Mouse (Mus musculus) neural tube, embryonic 12.5 days (tissue): Measurements from ENCODE around the gene Iqgap2. TPM values are rescaled to one million over a fixed set of nuclear protein-coding genes. Genes with fewer than 3 reads are reported as not detected.

ENCODE experiments used
- ATAC-seq: fragments of 200-750 bp; cut with Nextera tagmentation; 2 replicates; pipeline ENCODE4 v1.8.0; 2017; ENCODE audit warnings: low read depth, mild to moderate bottlenecking, moderate TSS enrichment, moderate library complexity; ENCODE audit not compliant: low FRiP score
- H3K27ac ChIP-seq: fragments of 300-500 bp; sonication (generic); 2 replicates; pipeline ENCODE4 v1.5.1; 2016
- H3K27me3 ChIP-seq: fragments of 300-500 bp; sonication (generic); replicated peaks from 2 replicates; pipeline ENCODE4 v1.6.1; 2016; ENCODE audit warnings: mild to moderate bottlenecking
- H3K36me3 ChIP-seq: fragments of 300-500 bp; sonication (generic); 2 replicates; pipeline ENCODE4 v1.6.1; 2016; ENCODE audit warnings: mild to moderate bottlenecking
- H3K4me1 ChIP-seq: fragments of 300-500 bp; sonication (generic); 2 replicates; pipeline ENCODE4 v1.6.1; 2016
- H3K4me2 ChIP-seq: fragments of 300-500 bp; sonication (generic); replicated peaks from 2 replicates; pipeline ENCODE4 v1.6.1; 2016; ENCODE audit warnings: mild to moderate bottlenecking
- H3K4me3 ChIP-seq: fragments of 300-500 bp; sonication (generic); 2 replicates; pipeline ENCODE4 v1.5.1; 2016
- H3K9ac ChIP-seq: fragments of 300-500 bp; sonication (generic); 2 replicates; pipeline ENCODE4 v1.6.1; 2016; ENCODE audit warnings: mild to moderate bottlenecking
- H3K9me3 ChIP-seq: fragments of 300-500 bp; sonication (generic); 2 replicates; pipeline ENCODE4 v1.6.1; 2016; ENCODE audit warnings: mild to moderate bottlenecking
- WGBS: fragments of 180-500 bp; shearing (Covaris S2); methylation state at CpG from one replicate; pipeline ENCODE4 v1.1.7; 2016; 5-methylcytosine and 5-hydroxymethylcytosine counted together
- polyA plus RNA-seq: library from polyadenylated mRNA; unstranded; fragments of >200 nt; fragmentation: Nextera tagmentation; extraction: Ambion mirVana; gene quantifications from 2 replicates; pipeline ENCODE4 v1.2.1, GENCODE M21; 2016

Gene Iqgap2
- polyA plus RNA-seq, 1 experiment from 2014 or later: 9.5 TPM

DNA sequence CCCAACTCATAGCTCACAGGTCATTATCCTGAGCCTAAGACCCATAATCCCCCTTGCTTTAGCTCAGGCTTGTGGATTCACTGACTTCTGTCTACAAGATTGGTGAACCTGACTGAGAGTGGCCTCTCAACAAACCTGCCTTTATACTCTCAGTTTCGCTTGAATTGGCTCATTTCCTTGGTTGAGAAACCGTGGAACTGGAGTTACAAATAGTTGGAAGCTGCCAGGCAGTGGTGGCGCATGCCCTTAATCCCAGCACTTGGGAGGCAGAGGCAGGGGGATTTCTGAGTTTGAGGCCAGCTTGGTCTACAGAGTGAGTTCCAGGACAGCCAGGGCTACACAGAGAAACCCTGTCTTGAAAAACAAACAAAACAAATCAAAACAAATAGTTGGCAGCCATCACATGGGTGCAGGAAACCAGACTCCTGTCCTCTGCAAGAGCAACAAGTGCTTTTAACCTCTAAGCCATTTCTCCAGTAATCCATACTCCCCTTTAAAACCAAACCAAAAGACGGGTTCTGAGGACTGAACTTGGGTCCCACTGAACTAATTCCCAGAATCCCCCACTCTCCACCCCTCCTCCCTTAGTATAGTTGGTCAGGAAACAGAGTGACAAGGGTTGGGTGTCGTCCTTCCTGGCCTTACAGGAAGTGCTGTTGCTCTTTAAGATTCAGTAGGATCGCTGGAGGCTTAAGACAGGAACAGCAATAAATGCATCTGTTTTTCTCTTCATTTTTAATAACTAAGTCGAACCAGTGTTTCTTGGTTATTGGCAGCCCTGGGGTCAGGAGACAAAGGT is 239.7 kb downstream of the Iqgap2 start:
- no peaks in the 10 kb centered on the region for H3K27me3 ChIP-seq
- no peaks in the 10 kb centered on the region for H3K9me3 ChIP-seq
- peaks cover 12% of the 10 kb centered on the region for H3K4me1 ChIP-seq
- H3K4me2 ChIP-seq: no peak overlapping the region
- 87% methylated on average over 7 of the region's 7 CpGs for WGBS
- no peak for ATAC-seq
- H3K4me3 ChIP-seq: no peak overlapping the region
- no peak overlapping the region for H3K27ac ChIP-seq
- no peak overlapping the region for H3K9ac ChIP-seq
- no peaks in the 10 kb centered on the region for H3K36me3 ChIP-seq

DNA sequence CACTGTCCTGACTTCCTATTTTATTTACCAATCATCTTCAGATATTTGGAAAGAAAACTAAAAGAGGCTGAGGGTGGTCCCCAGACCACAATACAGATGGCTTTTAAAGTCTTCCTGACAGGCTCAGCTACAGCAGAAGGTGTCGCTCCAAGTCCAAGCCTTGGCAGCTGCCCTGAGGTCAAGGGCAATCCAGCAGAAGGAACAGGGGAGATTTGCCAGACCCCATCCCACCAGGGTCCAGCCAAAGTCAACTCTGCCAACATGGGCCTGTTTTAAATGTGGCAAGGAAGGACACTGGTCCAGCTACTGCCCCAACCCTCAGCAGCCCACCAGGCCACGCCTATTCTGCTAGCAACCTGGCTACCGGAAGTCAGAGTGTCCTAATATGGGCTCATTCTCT is 241.8 kb downstream of the Iqgap2 start:
- 93% methylated on average over 3 of the region's 3 CpGs for WGBS
- Histone ChIP-seq H3K4me3 (no peak overlapping the region), H3K27me3 (no peaks in the 10 kb centered on the region), H3K9me3 (no peaks in the 10 kb centered on the region), H3K27ac (no peak overlapping the region), H3K9ac (no peak overlapping the region), H3K4me1 (peaks cover 7% of the 10 kb centered on the region), H3K4me2 (no peak overlapping the region), H3K36me3 (no peaks in the 10 kb centered on the region)
- no peak for ATAC-seq

DNA sequence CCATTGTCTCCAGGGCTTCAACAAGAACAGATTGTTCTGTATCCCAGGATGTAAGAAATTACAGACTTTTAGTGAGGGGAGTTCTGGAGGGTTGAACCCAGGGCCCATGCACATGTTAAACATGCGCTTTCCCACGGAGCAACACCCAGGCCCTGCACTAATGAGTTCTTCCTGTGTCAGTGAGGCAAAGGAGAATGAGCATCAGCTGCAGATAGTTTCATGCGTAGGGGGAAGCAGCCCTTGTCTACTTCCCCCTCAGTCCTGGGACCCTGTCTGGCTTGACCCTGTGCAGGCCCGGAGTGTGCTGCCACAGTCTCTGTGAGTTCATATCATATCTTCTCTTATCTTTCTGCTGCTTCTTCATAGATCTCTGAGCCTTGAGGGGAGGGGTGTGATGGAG is 244.5 kb downstream of the Iqgap2 start:
- H3K9me3 ChIP-seq: no peaks in the 10 kb centered on the region
- no peak overlapping the region for H3K9ac ChIP-seq
- H3K27me3 ChIP-seq: no peaks in the 10 kb centered on the region
- no peaks in the 10 kb centered on the region for H3K36me3 ChIP-seq
- H3K4me3 ChIP-seq: no peak overlapping the region
- peaks cover 3% of the 10 kb centered on the region; the same call in 1 of the 2 replicates for H3K4me1 ChIP-seq
- no peak for ATAC-seq
- no peak overlapping the region for H3K4me2 ChIP-seq
- no peak overlapping the region for H3K27ac ChIP-seq
- 50% methylated on average over 4 of the region's 4 CpGs for WGBS

DNA sequence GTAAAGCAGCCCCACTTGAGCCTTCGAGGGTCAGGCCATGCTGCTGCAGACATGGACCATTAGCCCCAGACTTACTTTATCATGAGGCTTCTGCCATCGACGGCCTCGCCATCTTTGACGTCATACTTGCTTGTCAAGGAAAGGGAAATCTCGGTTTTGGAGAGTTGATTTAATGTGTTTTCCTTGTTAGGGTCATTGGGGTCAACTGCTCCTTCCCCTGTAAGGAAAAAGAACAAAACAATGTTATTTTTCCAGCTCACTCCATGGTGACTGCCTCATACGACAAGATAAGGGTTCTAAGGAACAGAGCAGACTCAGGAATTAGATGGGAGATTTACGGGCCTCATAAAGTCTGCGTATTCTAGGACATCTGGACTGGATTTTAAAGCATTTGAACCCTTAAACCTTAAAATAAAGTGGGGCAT is 245.0 kb downstream of the Iqgap2 start:
- no peak overlapping the region for H3K4me3 ChIP-seq
- H3K36me3 ChIP-seq: no peaks in the 10 kb centered on the region
- WGBS: 42% methylated on average over 9 of the region's 9 CpGs
- H3K9me3 ChIP-seq: no peaks in the 10 kb centered on the region
- peaks cover 3% of the 10 kb centered on the region; the same call in 1 of the 2 replicates for H3K4me1 ChIP-seq
- H3K27ac ChIP-seq: no peak overlapping the region
- no peak overlapping the region for H3K4me2 ChIP-seq
- H3K27me3 ChIP-seq: no peaks in the 10 kb centered on the region
- no peak overlapping the region for H3K9ac ChIP-seq
- no peak for ATAC-seq

DNA sequence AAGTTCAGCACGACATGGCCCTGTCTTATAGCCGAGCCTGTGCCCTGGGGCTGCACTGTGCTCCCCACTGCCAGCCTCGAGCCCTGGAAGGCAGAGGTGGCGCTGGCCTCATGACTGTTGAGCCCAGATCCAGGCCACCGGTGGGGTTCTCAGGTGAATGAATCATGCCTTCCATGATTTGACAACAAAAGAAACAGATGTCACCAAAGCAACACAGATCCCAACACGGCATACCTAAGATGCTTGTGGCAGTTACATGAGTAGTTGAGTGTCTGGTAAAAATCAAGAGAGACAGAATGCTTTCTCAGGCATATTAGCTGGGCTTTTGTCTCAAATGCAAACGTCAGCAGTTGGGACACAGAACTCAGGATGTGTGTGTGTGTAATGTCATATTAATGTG is 248.0 kb downstream of the Iqgap2 start:
- H3K4me3 ChIP-seq: no peak overlapping the region
- no peak overlapping the region for H3K27ac ChIP-seq
- no peak for ATAC-seq

DNA sequence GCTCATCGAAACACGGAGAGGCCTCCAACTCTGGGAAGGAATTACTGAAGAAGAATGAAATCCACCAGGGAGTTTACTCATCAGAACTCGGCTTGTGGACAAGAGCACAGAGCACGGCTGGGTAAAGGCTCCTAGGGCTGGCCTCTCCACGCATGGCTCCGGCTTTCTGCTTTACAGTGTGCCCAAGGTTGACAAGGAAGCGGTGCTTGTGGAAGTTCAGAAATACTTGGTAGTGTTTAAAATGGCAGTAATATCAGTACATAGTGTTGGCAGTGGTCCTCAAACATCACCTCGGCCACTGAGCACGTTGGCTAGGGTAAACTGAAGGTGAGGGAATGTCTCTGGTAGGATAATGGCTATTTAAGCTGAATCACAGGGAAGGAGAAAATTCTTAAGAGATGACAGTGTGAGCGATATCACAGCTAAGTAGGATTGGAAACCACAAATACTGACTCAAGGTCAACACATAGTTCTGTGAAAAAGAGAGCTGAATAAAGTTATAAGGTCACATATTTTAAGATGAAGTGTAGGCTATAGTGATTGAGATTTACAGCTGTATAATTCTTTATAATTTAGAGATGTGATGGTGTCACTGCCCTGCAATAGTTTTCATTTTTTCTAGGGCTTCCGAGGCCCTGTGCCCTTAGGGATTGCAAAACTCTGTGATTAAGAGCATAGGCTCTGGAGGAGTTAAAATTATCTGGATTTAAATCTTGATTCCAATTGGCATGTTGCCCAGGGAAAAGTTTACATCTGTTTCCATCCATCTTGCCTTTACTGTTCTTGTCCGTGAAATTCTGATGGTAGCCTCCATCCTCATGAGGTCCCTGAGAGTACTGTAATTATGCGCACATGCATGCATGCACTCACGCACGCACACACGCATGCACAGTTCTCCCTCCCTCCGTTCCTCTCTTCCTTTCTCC is 250.4 kb downstream of the Iqgap2 start:
- no peaks in the 10 kb centered on the region for H3K27me3 ChIP-seq
- H3K9me3 ChIP-seq: no peaks in the 10 kb centered on the region

More for the DNA sequence above, 248.0 kb downstream of the Iqgap2 start:
- Histone ChIP-seq H3K9ac (no peak overlapping the region), H3K9me3 (no peaks in the 10 kb centered on the region), H3K27me3 (no peaks in the 10 kb centered on the region), H3K4me1 (peaks cover 8% of the 10 kb centered on the region), H3K4me2 (no peak overlapping the region), H3K36me3 (no peaks in the 10 kb centered on the region)
- WGBS: 69% methylated on average over 7 of the region's 7 CpGs

DNA sequence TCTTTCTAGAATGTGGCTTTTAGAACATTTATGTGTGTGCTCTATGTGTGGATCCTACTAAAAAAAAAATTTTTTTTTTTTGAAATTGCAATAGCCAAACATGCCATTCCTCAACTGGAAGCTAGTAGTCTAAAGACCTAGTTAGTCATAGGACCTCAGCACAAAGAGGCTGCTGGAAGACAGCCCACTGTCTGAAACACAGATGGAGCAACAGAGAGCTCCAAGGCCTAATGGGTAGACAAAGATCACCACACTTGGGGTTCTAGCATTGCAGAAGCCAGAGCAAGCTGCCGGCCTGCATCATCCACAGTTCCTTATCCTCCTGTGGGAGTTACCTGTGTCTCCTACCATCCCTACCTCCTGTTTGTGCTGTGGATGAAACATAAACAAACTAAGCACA is 251.3 kb downstream of the Iqgap2 start:
- no peak overlapping the region for H3K27ac ChIP-seq
- whole genome bisulfite sequencing: 97% methylated on average over 1 of the region's 1 CpGs
- H3K4me2 ChIP-seq: no peak overlapping the region
- no peaks in the 10 kb centered on the region for H3K36me3 ChIP-seq
- no peak overlapping the region for H3K9ac ChIP-seq
- H3K4me3 ChIP-seq: no peak overlapping the region
- no peak for ATAC-seq
- H3K27me3 ChIP-seq: no peaks in the 10 kb centered on the region
- H3K9me3 ChIP-seq: no peaks in the 10 kb centered on the region
- peaks cover 13% of the 10 kb centered on the region for H3K4me1 ChIP-seq

More for the DNA sequence above, 250.4 kb downstream of the Iqgap2 start:
- Histone ChIP-seq H3K4me3 (no peak overlapping the region), H3K4me2 (no peak overlapping the region), H3K27ac (no peak overlapping the region), H3K4me1 (peaks cover 13% of the 10 kb centered on the region), H3K9ac (no peak overlapping the region), H3K36me3 (no peaks in the 10 kb centered on the region)
- no peak for ATAC-seq
- WGBS: 90% methylated on average over 17 of the region's 17 CpGs

DNA sequence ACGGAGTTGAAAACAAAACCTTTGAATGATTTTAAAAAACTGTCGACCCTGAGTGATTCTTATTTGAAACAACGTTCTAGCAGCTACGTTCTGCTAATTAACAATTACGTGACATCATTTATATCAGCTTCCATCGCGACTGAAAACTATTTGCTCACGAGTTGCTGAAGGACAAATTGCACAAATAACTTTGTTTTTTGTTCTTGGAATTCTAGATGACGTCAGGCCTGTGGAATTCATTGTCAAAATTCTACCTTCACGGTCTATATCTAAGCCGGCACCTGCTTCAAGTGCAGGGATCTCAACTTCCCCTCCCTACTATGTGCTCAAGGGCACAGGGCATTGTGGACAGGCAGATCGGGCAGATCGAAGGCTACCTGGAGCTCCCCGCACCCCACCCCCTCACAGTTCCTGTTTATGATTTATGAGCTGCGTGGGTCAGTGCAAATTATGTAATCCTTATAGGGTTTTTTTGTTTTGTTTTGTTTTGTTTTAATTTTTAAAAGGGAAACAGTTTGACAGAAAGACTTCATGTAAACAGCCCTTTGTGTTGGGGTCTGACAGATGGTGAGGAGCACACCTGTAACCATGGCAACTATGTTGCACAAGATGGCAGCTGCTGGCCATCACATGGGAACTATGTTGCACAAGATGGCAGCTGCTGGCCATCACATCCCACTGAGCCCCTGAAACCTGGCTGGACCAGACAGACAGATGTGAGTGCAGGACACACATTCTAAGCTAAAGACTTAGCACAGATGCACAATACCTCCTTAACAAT is 252.2 kb downstream of the Iqgap2 start:
- Histone ChIP-seq H3K9ac (no peak overlapping the region), H3K4me1 (peaks cover 13% of the 10 kb centered on the region), H3K36me3 (0 out of 2 replicates have a peak, but pooled peaks cover 3% of the 10 kb centered on the region), H3K9me3 (no peaks in the 10 kb centered on the region), H3K27me3 (no peaks in the 10 kb centered on the region), H3K27ac (no peak overlapping the region), H3K4me2 (no peak overlapping the region), H3K4me3 (no peak overlapping the region)
- WGBS: 83% methylated on average over 15 of the region's 15 CpGs
- ATAC-seq: peak; percentile 69

DNA sequence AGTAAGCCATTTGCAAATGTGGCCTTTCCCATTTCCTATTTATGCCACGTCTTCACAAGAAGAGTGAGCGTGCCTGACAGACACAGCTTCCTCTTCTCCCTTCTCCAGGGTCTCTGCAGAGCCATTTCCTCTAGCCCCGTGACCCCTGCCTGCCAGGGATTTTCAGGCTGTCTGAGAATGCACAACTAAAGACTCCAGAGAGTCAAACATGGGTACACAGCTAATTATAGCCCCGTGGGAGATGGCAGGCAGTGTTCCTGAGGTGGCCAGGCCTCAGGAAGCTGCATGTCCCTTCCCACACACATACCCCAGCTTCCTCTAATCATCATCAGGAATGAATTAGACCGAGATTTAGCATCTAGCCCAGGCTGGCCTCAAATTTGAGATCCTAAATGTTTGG is 252.8 kb downstream of the Iqgap2 start:
- WGBS: 40% methylated on average over 5 of the region's 5 CpGs
- H3K9me3 ChIP-seq: no peaks in the 10 kb centered on the region

DNA sequence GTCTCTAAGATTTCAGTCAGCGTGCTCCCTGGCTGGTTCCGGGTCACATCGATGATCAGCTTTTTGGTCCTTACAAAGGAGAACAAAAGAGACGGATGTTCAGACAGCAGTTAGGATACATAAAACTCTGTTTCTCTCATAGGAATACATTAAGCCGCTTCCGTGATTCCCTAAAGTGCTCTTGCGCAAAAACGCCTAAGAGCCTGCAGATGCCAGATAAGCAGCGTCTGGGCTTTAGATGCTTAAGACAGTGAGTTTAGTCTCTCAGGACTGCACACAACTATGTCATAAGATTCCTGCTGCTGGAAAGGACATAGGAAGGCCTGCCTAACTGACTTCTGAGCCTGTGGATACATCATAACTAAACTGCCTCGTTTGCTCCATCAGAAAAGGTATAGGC is 254.0 kb downstream of the Iqgap2 start:
- no peak for ATAC-seq
- Histone ChIP-seq H3K27ac (no peak overlapping the region), H3K9me3 (no peaks in the 10 kb centered on the region), H3K9ac (no peak overlapping the region), H3K36me3 (0 out of 2 replicates have a peak, but pooled peaks cover 3% of the 10 kb centered on the region), H3K4me2 (no peak overlapping the region), H3K27me3 (no peaks in the 10 kb centered on the region), H3K4me1 (peaks cover 13% of the 10 kb centered on the region), H3K4me3 (no peak overlapping the region)
- WGBS: 82% methylated on average over 10 of the region's 10 CpGs

More for the DNA sequence above, 252.8 kb downstream of the Iqgap2 start:
- no peak overlapping the region for H3K4me2 ChIP-seq
- peaks cover 13% of the 10 kb centered on the region for H3K4me1 ChIP-seq
- no peak overlapping the region for H3K4me3 ChIP-seq
- ATAC-seq: no peak
- 0 out of 2 replicates have a peak, but pooled peaks cover 3% of the 10 kb centered on the region for H3K36me3 ChIP-seq
- peak overlapping the region; percentile 12; the same call in 1 of the 2 replicates for H3K27ac ChIP-seq
- H3K9ac ChIP-seq: no peak overlapping the region
- no peaks in the 10 kb centered on the region for H3K27me3 ChIP-seq

DNA sequence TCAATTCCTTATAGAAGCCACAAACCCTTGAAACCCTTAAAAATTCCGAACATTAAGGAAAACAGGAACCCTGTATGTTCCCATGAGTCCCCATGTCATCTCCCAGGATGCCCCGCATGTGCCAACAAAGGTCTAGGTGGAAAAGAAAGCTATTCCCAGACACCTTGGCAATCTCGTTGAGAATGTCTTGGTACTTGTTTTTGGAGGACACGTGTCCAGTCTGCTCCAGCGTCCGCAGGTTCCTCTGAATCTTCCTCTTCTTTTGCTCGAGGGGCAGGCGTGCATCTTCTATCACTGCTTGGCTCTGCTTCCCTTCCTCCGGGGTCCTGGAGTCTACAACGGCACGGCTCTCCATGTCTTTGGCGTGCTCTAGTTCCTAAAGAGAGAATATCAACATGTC is 256.4 kb downstream of the Iqgap2 start:
- Histone ChIP-seq H3K4me1 (peaks cover 13% of the 10 kb centered on the region), H3K4me2 (no peak overlapping the region), H3K4me3 (no peak overlapping the region), H3K9me3 (no peaks in the 10 kb centered on the region), H3K27me3 (no peaks in the 10 kb centered on the region), H3K27ac (no peak overlapping the region), H3K36me3 (peaks cover 10% of the 10 kb centered on the region; the same call in 1 of the 2 replicates), H3K9ac (no peak overlapping the region)
- ATAC-seq: no peak
- 92% methylated on average over 12 of the region's 12 CpGs for WGBS
